Mouse (Mus musculus) thymus, adult 2 months (tissue): ENCODE measurements around the gene Tex48. TPM values are rescaled to one million over a fixed set of nuclear protein-coding genes. Genes with fewer than 3 reads are reported as not detected.

Source experiments
- DNase-seq: peaks from one replicate; pipeline ENCODE4 v3.0.0; 2021
- H3K27ac ChIP-seq: fragments of 200-500 bp; 2 replicates; pipeline ENCODE4 v1.5.1; 2012; ENCODE audit warnings: low read length, control low read depth; ENCODE audit not compliant: control insufficient read depth, insufficient read depth
- H3K27me3 ChIP-seq: fragments of 200-500 bp; 2 replicates; pipeline ENCODE4 v1.6.1; 2012; ENCODE audit warnings: mild to moderate bottlenecking, low read length, moderate library complexity, mixed read lengths; ENCODE audit not compliant: control insufficient read depth, insufficient read depth
- H3K36me3 ChIP-seq: fragments of 200-500 bp; 2 replicates; pipeline ENCODE4 v1.6.1; 2012; ENCODE audit warnings: mild to moderate bottlenecking, low read length, moderate library complexity; ENCODE audit not compliant: control insufficient read depth, insufficient read depth
- H3K4me1 ChIP-seq: fragments of 200-500 bp; replicated peaks from 2 replicates; pipeline ENCODE4 v1.6.1; 2012; ENCODE audit warnings: low read length; ENCODE audit not compliant: control insufficient read depth, insufficient read depth
- H3K4me3 ChIP-seq: fragments of 200-500 bp; 2 replicates; pipeline ENCODE4 v1.5.1; 2012; ENCODE audit warnings: mild to moderate bottlenecking, low read length, control low read depth, moderate library complexity; ENCODE audit not compliant: control insufficient read depth, insufficient read depth
- CTCF ChIP-seq: fragments of 200-500 bp; IDR thresholded peaks from 2 replicates; pipeline ENCODE4 v1.5.1; 2012; ENCODE audit warnings: mild to moderate bottlenecking, control low read depth, low read length, moderate library complexity, borderline replicate concordance; ENCODE audit not compliant: control insufficient read depth, poor library complexity, insufficient read depth; ENCODE audit errors: extremely low read depth
- POLR2A ChIP-seq: fragments of 200-500 bp; IDR thresholded peaks from 2 replicates; pipeline ENCODE4 v1.6.1; 2012; ENCODE audit warnings: mild to moderate bottlenecking, low read length, control low read depth, moderate library complexity; ENCODE audit not compliant: control insufficient read depth, poor library complexity, insufficient read depth; ENCODE audit errors: extremely low read depth
- WGBS: fragments of 180-500 bp; shearing (Covaris S2); methylation state at CpG from one replicate; pipeline ENCODE4 v1.1.7; 2018; 5-methylcytosine and 5-hydroxymethylcytosine counted together
- polyA plus RNA-seq: library from polyadenylated mRNA; depleted of rRNA; stranded (reverse); fragments of >200 nt; gene quantifications from 2 replicates; pipeline ENCODE4 v1.2.3, GENCODE M21; 2012

Gene Tex48
- polyA plus RNA-seq, 1 experiment = 0.28 TPM

GRCm38 (mm10) chr4:63659086-63659485 lies 36.9 kb upstream of the Tex48 start:
- Histone ChIP-seq H3K27me3 (no peaks in the 10 kb centered on the region), H3K4me1 (no peaks in the 10 kb centered on the region), H3K27ac (no peak overlapping the region), H3K36me3 (no peaks in the 10 kb centered on the region), H3K4me3 (no peak overlapping the region)
- TF ChIP-seq POLR2A (no peak), CTCF (no peak)
- no peak for DNase-seq
- WGBS = 77% methylated on average over 4 of the region's 4 CpGs

GRCm38 (mm10) chr4:63654381-63654780 lies 32.2 kb upstream of the Tex48 start:
- 40% methylated on average over 1 of the region's 1 CpGs for WGBS

GRCm38 (mm10) chr4:63643956-63644726 lies 21.9 kb upstream of the Tex48 start:
- TF ChIP-seq CTCF = no peak
- no peak for TF ChIP-seq POLR2A
- Histone ChIP-seq H3K27me3 (no peaks in the 10 kb centered on the region), H3K4me1 (no peaks in the 10 kb centered on the region), H3K4me3 (no peak overlapping the region), H3K27ac (no peak overlapping the region), H3K36me3 (no peaks in the 10 kb centered on the region)
- DNase-seq = no peak

More at GRCm38 (mm10) chr4:63654381-63654780, 32.2 kb upstream of the Tex48 start:
- Histone ChIP-seq H3K4me1 (no peaks in the 10 kb centered on the region), H3K27ac (no peak overlapping the region), H3K27me3 (no peaks in the 10 kb centered on the region), H3K4me3 (no peak overlapping the region), H3K36me3 (no peaks in the 10 kb centered on the region)
- DNase-seq = peak; percentile 14
- no peak for TF ChIP-seq POLR2A
- TF ChIP-seq CTCF = peak; percentile 45; the same call in 1 of the 2 replicates

DNA sequence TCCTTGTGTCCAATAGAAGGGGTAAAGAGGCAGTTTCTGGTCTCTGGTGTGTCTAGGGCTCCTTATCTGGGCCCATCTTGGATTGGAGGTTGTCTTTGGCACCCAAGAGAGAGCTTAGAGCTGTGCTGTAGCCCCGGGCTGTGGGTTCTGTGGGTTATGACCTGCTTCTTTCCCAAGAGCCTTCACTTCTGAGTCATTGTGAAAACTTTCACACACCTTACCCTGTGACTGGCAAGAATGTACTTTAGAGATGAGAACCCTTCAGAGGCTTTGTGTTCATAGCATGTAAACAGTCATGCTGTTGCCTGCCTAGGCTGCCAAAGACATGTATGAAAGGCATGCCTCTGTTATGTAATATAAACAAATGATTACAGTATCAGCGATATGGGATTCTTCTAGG lies 17.6 kb upstream of the Tex48 start:
- DNase-seq = no peak
- 50% methylated on average over 2 of the region's 2 CpGs for WGBS
- Histone ChIP-seq H3K4me1 (no peaks in the 10 kb centered on the region), H3K36me3 (no peaks in the 10 kb centered on the region), H3K4me3 (no peak overlapping the region), H3K27me3 (no peaks in the 10 kb centered on the region), H3K27ac (no peak overlapping the region)
- no peak for TF ChIP-seq POLR2A
- TF ChIP-seq CTCF = no peak

DNA sequence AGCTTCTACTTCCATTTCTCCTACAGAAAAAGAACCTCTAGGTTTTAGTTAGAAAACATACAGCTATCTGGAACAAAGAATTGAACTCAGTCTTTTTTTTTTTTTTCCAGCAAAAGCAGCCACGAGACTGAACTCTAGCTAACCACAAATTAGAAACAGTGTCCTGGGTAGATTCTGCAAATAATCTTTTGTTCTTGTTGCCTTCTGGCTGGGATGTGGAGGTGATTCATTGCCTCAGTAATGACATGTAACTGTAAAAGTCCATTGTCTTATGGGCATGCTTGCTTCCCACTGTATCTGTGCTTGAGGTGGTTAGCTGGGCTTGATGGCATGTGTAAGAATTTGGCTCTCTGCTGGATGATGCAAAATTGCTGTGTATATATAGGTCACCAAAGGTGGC lies 16.4 kb upstream of the Tex48 start:
- Histone ChIP-seq H3K27ac (no peak overlapping the region), H3K27me3 (no peaks in the 10 kb centered on the region), H3K4me3 (no peak overlapping the region), H3K36me3 (no peaks in the 10 kb centered on the region), H3K4me1 (no peaks in the 10 kb centered on the region)
- no peak for DNase-seq
- 27% methylated on average over 1 of the region's 1 CpGs for WGBS
- no peak for TF ChIP-seq CTCF
- TF ChIP-seq POLR2A = no peak

DNA sequence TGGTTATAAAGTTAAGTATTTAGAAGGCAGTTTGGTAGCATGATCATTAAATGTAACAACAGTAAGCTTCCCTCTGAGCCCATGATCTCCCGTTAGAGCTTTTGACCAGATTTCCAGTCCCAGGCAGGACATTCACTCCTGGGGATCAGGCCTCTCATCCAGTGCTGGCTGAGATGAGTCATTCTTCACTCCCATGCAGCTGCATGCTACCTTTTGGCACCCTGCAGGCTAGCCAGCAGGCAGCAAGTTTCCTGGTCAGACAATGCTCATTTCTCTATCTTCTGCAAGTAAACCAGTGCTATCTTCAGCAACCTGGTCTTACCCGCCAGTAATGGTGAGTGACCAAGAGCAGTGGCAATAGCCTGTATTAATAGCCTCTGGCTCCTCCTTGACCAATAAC lies 11.0 kb upstream of the Tex48 start:
- no peaks in the 10 kb centered on the region for H3K36me3 ChIP-seq

GRCm38 (mm10) chr4:63627111-63627510 lies 4.9 kb upstream of the Tex48 start:
- H3K36me3 ChIP-seq = no peaks in the 10 kb centered on the region
- TF ChIP-seq CTCF = no peak
- no peak for TF ChIP-seq POLR2A
- 72% methylated on average over 8 of the region's 8 CpGs for WGBS

More for the DNA sequence above, 11.0 kb upstream of the Tex48 start:
- Histone ChIP-seq H3K27ac (no peak overlapping the region), H3K27me3 (no peaks in the 10 kb centered on the region), H3K4me3 (no peak overlapping the region), H3K4me1 (no peaks in the 10 kb centered on the region)
- no peak for TF ChIP-seq POLR2A
- no peak for TF ChIP-seq CTCF
- no peak for DNase-seq
- WGBS = 97% methylated on average over 2 of the region's 2 CpGs

More at GRCm38 (mm10) chr4:63627111-63627510, 4.9 kb upstream of the Tex48 start:
- no peaks in the 10 kb centered on the region for H3K27me3 ChIP-seq
- DNase-seq = no peak
- H3K4me1 ChIP-seq = no peaks in the 10 kb centered on the region
- H3K27ac ChIP-seq = no peak overlapping the region
- no peak overlapping the region for H3K4me3 ChIP-seq
